Mouse (Mus musculus) thymus, adult 2 months (tissue): ENCODE measurements at regions not wholly inside any gene's neighbourhood (a gene's known extent, or its start where the extent isn't known, plus 50 kb on each side); places are given as distances from the start of the nearest gene placed in this dataset.

Experiments
- DNase-seq: peaks from one replicate; pipeline ENCODE4 v3.0.0; 2021
- H3K27ac ChIP-seq: fragments of 200-500 bp; 2 replicates; pipeline ENCODE4 v1.5.1; 2012; ENCODE audit warnings: low read length, control low read depth; ENCODE audit not compliant: control insufficient read depth, insufficient read depth
- H3K27me3 ChIP-seq: fragments of 200-500 bp; 2 replicates; pipeline ENCODE4 v1.6.1; 2012; ENCODE audit warnings: mild to moderate bottlenecking, low read length, moderate library complexity, mixed read lengths; ENCODE audit not compliant: control insufficient read depth, insufficient read depth
- H3K36me3 ChIP-seq: fragments of 200-500 bp; 2 replicates; pipeline ENCODE4 v1.6.1; 2012; ENCODE audit warnings: mild to moderate bottlenecking, low read length, moderate library complexity; ENCODE audit not compliant: control insufficient read depth, insufficient read depth
- H3K4me1 ChIP-seq: fragments of 200-500 bp; replicated peaks from 2 replicates; pipeline ENCODE4 v1.6.1; 2012; ENCODE audit warnings: low read length; ENCODE audit not compliant: control insufficient read depth, insufficient read depth
- H3K4me3 ChIP-seq: fragments of 200-500 bp; 2 replicates; pipeline ENCODE4 v1.5.1; 2012; ENCODE audit warnings: mild to moderate bottlenecking, low read length, control low read depth, moderate library complexity; ENCODE audit not compliant: control insufficient read depth, insufficient read depth
- CTCF ChIP-seq: fragments of 200-500 bp; IDR thresholded peaks from 2 replicates; pipeline ENCODE4 v1.5.1; 2012; ENCODE audit warnings: mild to moderate bottlenecking, control low read depth, low read length, moderate library complexity, borderline replicate concordance; ENCODE audit not compliant: control insufficient read depth, poor library complexity, insufficient read depth; ENCODE audit errors: extremely low read depth
- POLR2A ChIP-seq: fragments of 200-500 bp; IDR thresholded peaks from 2 replicates; pipeline ENCODE4 v1.6.1; 2012; ENCODE audit warnings: mild to moderate bottlenecking, low read length, control low read depth, moderate library complexity; ENCODE audit not compliant: control insufficient read depth, poor library complexity, insufficient read depth; ENCODE audit errors: extremely low read depth
- WGBS: fragments of 180-500 bp; shearing (Covaris S2); methylation state at CpG from one replicate; pipeline ENCODE4 v1.1.7; 2018; 5-methylcytosine and 5-hydroxymethylcytosine counted together

GRCm38 (mm10) chr6:84394496-84395090 lies 199.1 kb downstream of the Cyp26b1 start:
- DNase-seq, result no peak
- Histone ChIP-seq H3K27me3 (no peaks in the 10 kb centered on the region), H3K27ac (no peak overlapping the region), H3K4me1 (no peaks in the 10 kb centered on the region), H3K4me3 (no peak overlapping the region), H3K36me3 (no peaks in the 10 kb centered on the region)
- TF ChIP-seq CTCF, result no peak
- no peak for TF ChIP-seq POLR2A
- 86% methylated on average over 6 of the region's 6 CpGs for WGBS

GRCm38 (mm10) chr6:84393519-84394231 lies 200.0 kb downstream of the Cyp26b1 start:
- no peak for DNase-seq
- WGBS, result 86% methylated on average over 9 of the region's 9 CpGs
- H3K27me3 ChIP-seq, result no peaks in the 10 kb centered on the region
- TF ChIP-seq CTCF (no peak), POLR2A (no peak)
- H3K4me1 ChIP-seq, result no peaks in the 10 kb centered on the region
- no peak overlapping the region for H3K27ac ChIP-seq
- no peak overlapping the region for H3K4me3 ChIP-seq
- no peaks in the 10 kb centered on the region for H3K36me3 ChIP-seq

- no peaks in the 10 kb centered on the region for H3K27me3 ChIP-seq
- DNase-seq, result no peak
- H3K36me3 ChIP-seq, result no peaks in the 10 kb centered on the region
- H3K4me3 ChIP-seq, result no peak overlapping the region
- H3K4me1 ChIP-seq, result no peaks in the 10 kb centered on the region
- no peak overlapping the region for H3K27ac ChIP-seq
- no peak for TF ChIP-seq CTCF
- 84% methylated on average over 14 of the region's 14 CpGs for WGBS
Measured at GRCm38 (mm10) chr6:84392752-84393511, 200.8 kb downstream of the Cyp26b1 start.

- Histone ChIP-seq H3K4me3 (no peak overlapping the region), H3K36me3 (no peaks in the 10 kb centered on the region), H3K4me1 (no peaks in the 10 kb centered on the region), H3K27me3 (no peaks in the 10 kb centered on the region), H3K27ac (no peak overlapping the region)
- TF ChIP-seq CTCF (no peak), POLR2A (no peak)
- DNase-seq, result no peak
- WGBS, result 94% methylated on average over 3 of the region's 3 CpGs
Measured at GRCm38 (mm10) chr6:84391016-84391415, 202.7 kb downstream of the Cyp26b1 start.

GRCm38 (mm10) chr6:84385696-84386095 lies 208.0 kb downstream of the Cyp26b1 start:
- Histone ChIP-seq H3K4me3 (no peak overlapping the region), H3K36me3 (no peaks in the 10 kb centered on the region), H3K4me1 (no peaks in the 10 kb centered on the region), H3K27ac (no peak overlapping the region), H3K27me3 (no peaks in the 10 kb centered on the region)
- DNase-seq, result no peak
- TF ChIP-seq CTCF, result no peak
- TF ChIP-seq POLR2A, result no peak
- 54% methylated on average over 10 of the region's 10 CpGs for WGBS

- no peak overlapping the region for H3K4me3 ChIP-seq
- no peaks in the 10 kb centered on the region for H3K27me3 ChIP-seq
- H3K4me1 ChIP-seq, result no peaks in the 10 kb centered on the region
- DNase-seq, result no peak
- no peak overlapping the region; the same call in 1 of the 2 replicates for H3K27ac ChIP-seq
- 88% methylated on average over 3 of the region's 3 CpGs for WGBS
- TF ChIP-seq CTCF (no peak), POLR2A (no peak)
- H3K36me3 ChIP-seq, result no peaks in the 10 kb centered on the region
Measured at GRCm38 (mm10) chr6:84383718-84384117, 210.0 kb downstream of the Cyp26b1 start.
